ENCODE assay signal across 10 mouse cellular contexts in the genomic region with DNA sequence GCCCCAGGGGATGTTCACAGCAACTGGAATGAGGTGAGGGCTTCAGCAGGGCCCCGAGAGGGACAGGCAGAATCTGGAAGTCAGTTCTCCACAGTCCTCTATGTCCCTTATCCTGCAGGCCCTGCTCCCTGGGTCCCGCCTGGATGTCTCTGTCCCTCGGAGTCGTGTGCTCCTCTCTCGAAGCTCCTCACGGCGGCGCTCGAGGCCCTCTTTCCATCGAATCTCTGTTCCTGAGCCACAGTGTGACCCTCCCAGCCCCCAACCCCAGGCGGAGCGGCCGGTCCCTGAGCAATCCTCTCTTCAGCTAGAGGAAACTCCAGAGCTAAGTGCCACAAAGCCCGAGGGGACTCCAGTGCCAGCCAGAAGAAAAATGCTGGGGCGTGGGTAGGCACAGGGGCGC. TPM values are rescaled to one million over a fixed set of nuclear protein-coding genes. Genes with fewer than 3 reads are reported as not detected.
A peak's percentile ranks its signal among the peaks of the same experiment; 100 is the strongest.
DNase-seq lines count a peak whose midpoint lies in the region; ATAC-seq lines count a peak whose summit lies in the region.
"Had no signal": no experiment of that assay in that cellular context is flagged by ENCODE, and none has a peak within 500 bp of the region (broad histone marks: within the 10 kb centered on the region; RNA-seq: fewer than 3 reads in every experiment).

No protein-coding gene starts in this region.

- H3K4me1 ChIP-seq in forebrain, embryonic 14.5 days (ENCODE audit: control insufficient read depth, insufficient read depth, low read length): peaks cover under 1% of the 10 kb centered on the region; the same call in 1 of the 2 replicates
- H3K4me1 ChIP-seq in hindbrain, embryonic 16.5 days (ENCODE audit: control insufficient read depth, insufficient read depth, low read depth, low read length): no peaks in the 10 kb centered on the region; the same call in none of the 2 replicates
- H3K4me1 ChIP-seq in neural tube, embryonic 12.5 days: peaks cover 8% of the 10 kb centered on the region

- H3K36me3 ChIP-seq in forebrain, embryonic 14.5 days (ENCODE audit: control insufficient read depth, insufficient read depth, low read length): no peaks in the 10 kb centered on the region
- H3K36me3 ChIP-seq in hindbrain, embryonic 16.5 days (ENCODE audit: control insufficient read depth, insufficient read depth, low read length): no peaks in the 10 kb centered on the region
- H3K36me3 ChIP-seq in neural tube, embryonic 12.5 days: no peaks in the 10 kb centered on the region

- ATAC-seq in forebrain, embryonic 14.5 days: no peak
- peak; percentile 47; the same call in 1 of the 2 replicates for ATAC-seq in hindbrain, embryonic 16.5 days
- no peak for ATAC-seq in neural tube, embryonic 12.5 days (ENCODE audit: low FRiP score, low read depth)

- no peaks in the 10 kb centered on the region; the same call in 1 of the 2 replicates for H3K27me3 ChIP-seq in forebrain, embryonic 14.5 days (replicated peaks; ENCODE audit: control insufficient read depth, insufficient read depth, low read length)
- no peaks in the 10 kb centered on the region for H3K27me3 ChIP-seq in hindbrain, embryonic 16.5 days (replicated peaks; ENCODE audit: control insufficient read depth, insufficient read depth, low read length)
- H3K27me3 ChIP-seq in neural tube, embryonic 12.5 days (replicated peaks): peaks cover 12% of the 10 kb centered on the region

- WGBS in forebrain, embryonic 14.5 days: 2% methylated on average over 16 of the region's 16 CpGs
- WGBS in hindbrain, embryonic 16.5 days: 4% methylated on average over 16 of the region's 16 CpGs
- 3% methylated on average over 16 of the region's 16 CpGs for WGBS in neural tube, embryonic 12.5 days

- no peak overlapping the region for H3K4me2 ChIP-seq in forebrain, embryonic 14.5 days (ENCODE audit: low read length)
- H3K4me2 ChIP-seq in hindbrain, embryonic 16.5 days (ENCODE audit: low read length): peak overlapping the region; percentile 42; the same call in 1 of the 2 replicates
- H3K4me2 ChIP-seq in neural tube, embryonic 12.5 days (replicated peaks): peak overlapping the region; percentile 44

- no peak overlapping the region for H3K27ac ChIP-seq in forebrain, embryonic 14.5 days (ENCODE audit: low read depth, low read length)
- no peak overlapping the region for H3K27ac ChIP-seq in hindbrain, embryonic 16.5 days (ENCODE audit: low read depth, low read length)
- no peak overlapping the region for H3K27ac ChIP-seq in neural tube, embryonic 12.5 days

- H3K9ac ChIP-seq in forebrain, embryonic 14.5 days (ENCODE audit: low read length): peak overlapping the region; percentile 40
- H3K9ac ChIP-seq in hindbrain, embryonic 16.5 days (ENCODE audit: low read depth, low read length): peak overlapping the region; percentile 31
- 0 out of 2 replicates have a peak overlapping the region, but pooled peaks have one; percentile 13 for H3K9ac ChIP-seq in neural tube, embryonic 12.5 days

- no peak overlapping the region for H3K4me3 ChIP-seq in forebrain, embryonic 14.5 days (ENCODE audit: low read depth, low read length)
- H3K4me3 ChIP-seq in hindbrain, embryonic 16.5 days (ENCODE audit: low read length): no peak overlapping the region
- no peak overlapping the region for H3K4me3 ChIP-seq in neural tube, embryonic 12.5 days

- H3K9me3 ChIP-seq in forebrain, embryonic 14.5 days (replicated peaks; ENCODE audit: control insufficient read depth, low read length): no peaks in the 10 kb centered on the region
- H3K9me3 ChIP-seq in hindbrain, embryonic 16.5 days (ENCODE audit: control insufficient read depth, low read length): no peaks in the 10 kb centered on the region
- no peaks in the 10 kb centered on the region for H3K9me3 ChIP-seq in neural tube, embryonic 12.5 days

- DNase-seq in adrenal gland, adult (ENCODE audit: inconsistent age in 2 of 2, low spot score in 1 of 2): peak; percentile 37 to 72
- DNase-seq in adrenal gland, adult 8-10 months: no peak
- peak; percentile 28 for DNase-seq in NIH3T3 (ENCODE audit: low read depth)
- DNase-seq in forebrain, embryonic 14.5 days (ENCODE audit: low spot score): peak; percentile 45
- DNase-seq in liver: peak; percentile 58
- no peak for DNase-seq in c-Kit-positive CD71-positive TER-119-positive erythroid progenitor cells, embryonic 14.5 days (ENCODE audit: low spot score)

RNA-seq across cellular contexts. Expression of gene Cln3, which starts 2.2 kb away (rescaled TPM):
- total RNA-seq in adrenal gland, adult 8-10 months (2022): 10 to 100 TPM; 25.6 to 55.5 (median 39.8) TPM
- polyA plus RNA-seq in forebrain, embryonic 14.5 days (2014; fragmentation: Nextera tagmentation; extraction: Ambion mirVana): 24.0 and 28.0 TPM in 2 replicates
- polyA plus RNA-seq in hindbrain, embryonic 16.5 days (2015; fragmentation: Nextera tagmentation; extraction: Ambion mirVana): 37.1 and 38.9 TPM in 2 replicates
- polyA plus RNA-seq in neural tube, embryonic 12.5 days (2016; fragmentation: Nextera tagmentation; extraction: Ambion mirVana): 26.1 and 28.2 TPM in 2 replicates

RNA-seq across cellular contexts. Expression of gene Apobr, which starts 3.0 kb away (rescaled TPM):
- total RNA-seq in adrenal gland, adult 8-10 months (2022): 1 to 10 TPM; 1.4 to 4.3 (median 3.3) TPM
- polyA plus RNA-seq in forebrain, embryonic 14.5 days (2014; fragmentation: Nextera tagmentation; extraction: Ambion mirVana): 0.21 and 0.44 TPM in 2 replicates
- 0.36 and 0.88 TPM in 2 replicates for polyA plus RNA-seq in hindbrain, embryonic 16.5 days (2015; fragmentation: Nextera tagmentation; extraction: Ambion mirVana)
- 0.27 and 0.40 TPM in 2 replicates for polyA plus RNA-seq in neural tube, embryonic 12.5 days (2016; fragmentation: Nextera tagmentation; extraction: Ambion mirVana)

RNA-seq across cellular contexts. Expression of gene Il27, which starts 7.0 kb away (rescaled TPM):
- not detected for total RNA-seq in adrenal gland, adult 8-10 months (2022)
- polyA plus RNA-seq in forebrain, embryonic 14.5 days (2014; fragmentation: Nextera tagmentation; extraction: Ambion mirVana): not detected in 2 replicates
- not detected in 2 replicates for polyA plus RNA-seq in hindbrain, embryonic 16.5 days (2015; fragmentation: Nextera tagmentation; extraction: Ambion mirVana)
- not detected in 2 replicates for polyA plus RNA-seq in neural tube, embryonic 12.5 days (2016; fragmentation: Nextera tagmentation; extraction: Ambion mirVana)
- polyA plus RNA-seq: frontal cortex, adult 2 months; neural tube, embryonic 14.5 days had no signal

RNA-seq across cellular contexts. Expression of gene Eif3c, which starts 21.6 kb away (rescaled TPM):
- 100 to 1,000 TPM; 206 to 258 (median 232) TPM for total RNA-seq in adrenal gland, adult 8-10 months (2022)
- 163 and 182 TPM in 2 replicates for polyA plus RNA-seq in forebrain, embryonic 14.5 days (2014; fragmentation: Nextera tagmentation; extraction: Ambion mirVana)
- polyA plus RNA-seq in hindbrain, embryonic 16.5 days (2015; fragmentation: Nextera tagmentation; extraction: Ambion mirVana): 172 and 174 TPM in 2 replicates
- polyA plus RNA-seq in neural tube, embryonic 12.5 days (2016; fragmentation: Nextera tagmentation; extraction: Ambion mirVana): 207 and 208 TPM in 2 replicates

RNA-seq across cellular contexts. Expression of gene Nupr1, which starts 42.9 kb away (rescaled TPM):
- 10 to 100 TPM in 2 of 4 experiments, 1 to 10 TPM in 2; 7.9 to 17.5 (median 10.3) TPM for total RNA-seq in adrenal gland, adult 8-10 months (2022)
- 7.0 and 8.5 TPM in 2 replicates for polyA plus RNA-seq in forebrain, embryonic 14.5 days (2014; fragmentation: Nextera tagmentation; extraction: Ambion mirVana)
- polyA plus RNA-seq in hindbrain, embryonic 16.5 days (2015; fragmentation: Nextera tagmentation; extraction: Ambion mirVana): 14.8 and 15.6 TPM in 2 replicates
- 2.9 and 4.5 TPM in 2 replicates for polyA plus RNA-seq in neural tube, embryonic 12.5 days (2016; fragmentation: Nextera tagmentation; extraction: Ambion mirVana)

Comparison
In these comparisons a context has a peak if more than half of its experiments do, and no peak if none do; other contexts are left out.
1. DNase-seq: peak in adrenal gland, adult (2 of 2), NIH3T3 (single experiment), forebrain, embryonic 14.5 days (single experiment) and liver (single experiment); none in adrenal gland, adult 8-10 months (single experiment) and c-Kit-positive CD71-positive TER-119-positive erythroid progenitor cells, embryonic 14.5 days (single experiment).
2. Peak in every context shown above with its lines, with median percentiles within 50 percentile points of each other: H3K9ac ChIP-seq.